Mouse (Mus musculus) right cerebral cortex, postnatal 10 days (tissue): ENCODE measurements around the gene Fbxl18.

Experiments
- DNase-seq, 2 experiments: peaks; one replicate each; pipeline ENCODE4 v3.0.0; 2021; ENCODE audit warnings: low spot score in 2 of 2

The Fbxl18 gene

GRCm38 (mm10) chr5:142823096-142824062 is 71.8 kb downstream of the Fbxl18 start:
- DNase-seq = peak; percentile 87 to 90

GRCm38 (mm10) chr5:142822286-142823095 is 72.7 kb downstream of the Fbxl18 start:
- DNase-seq = peak in 1 of 2 experiments; percentile 56

GRCm38 (mm10) chr5:142821974-142822285 is 73.3 kb downstream of the Fbxl18 start:
- no peak for DNase-seq

- DNase-seq = peak; percentile 89 to 91
Measured at GRCm38 (mm10) chr5:142821266-142821973, 73.8 kb downstream of the Fbxl18 start.

- peak; percentile 87 to 88 for DNase-seq
Measured at GRCm38 (mm10) chr5:142820276-142821265, 74.7 kb downstream of the Fbxl18 start.

GRCm38 (mm10) chr5:142819385-142820275 is 75.6 kb downstream of the Fbxl18 start:
- DNase-seq = peak; percentile 90 to 92

GRCm38 (mm10) chr5:142818435-142819360 is 76.5 kb downstream of the Fbxl18 start:
- DNase-seq = peak; percentile 82 to 85

GRCm38 (mm10) chr5:142817524-142818434 is 77.4 kb downstream of the Fbxl18 start, which contains the start of gene Tnrc18:
Gene Tnrc18 (minus strand): TSS chr5:142817662.
- peak; percentile 99 for DNase-seq
